Mouse (Mus musculus): Measurements from ENCODE around the gene Shcbp1. TPM values are rescaled to one million over a fixed set of nuclear protein-coding genes. Genes with fewer than 3 reads are reported as not detected.

The Shcbp1 gene
- total RNA-seq (2021) (under 1 TPM; 0.44 to 0.64 TPM), polyA plus RNA-seq (2012; rRNA removed) (0.18 and 0.47 TPM in 2 replicates)
- long read RNA-seq, partial matches to known transcripts, result 0 of 1 reads
- long read RNA-seq, other reads (novel, unspliced or antisense), result 0 of 1 reads

GRCm38 (mm10) chr8:4779254-4780055 is at the start of gene Shcbp1:
TSS of gene Shcbp1 (minus strand) at chr8:4779567.
- no peaks in the 10 kb centered on the region for H3K27me3 ChIP-seq (ENCODE audit: control insufficient read depth, insufficient read depth, low read length)
- H3K4me1 ChIP-seq (ENCODE audit: control insufficient read depth, insufficient read depth, low read length), result no peaks in the 10 kb centered on the region
- H3K79me2 ChIP-seq (replicated peaks; ENCODE audit: control insufficient read depth, insufficient read depth, low read length), result 0 out of 2 replicates have a peak, but pooled peaks cover 2% of the 10 kb centered on the region
- H3K27ac ChIP-seq, result no peak within 1 kb of the TSS
- peak; percentile 88 to 89 for DNase-seq
- peak within 1 kb of the TSS; percentile 66 for H3K4me3 ChIP-seq
- H3K9ac ChIP-seq (ENCODE audit: low read depth, low read length), result peak within 1 kb of the TSS; percentile 55
- no peaks in the 10 kb centered on the region for H3K36me3 ChIP-seq (ENCODE audit: control insufficient read depth, insufficient read depth, low read length)
- 4% methylated on average over 29 of the region's 29 CpGs for WGBS
- TF ChIP-seq POLR2A (IDR thresholded peaks at IDR 0.05; ENCODE audit: insufficient read depth, low read depth, low read length) (no peak), CTCF (IDR thresholded peaks at IDR 0.05) (peak; percentile 87), EP300 (IDR thresholded peaks at IDR 0.05; ENCODE audit: insufficient read depth, low read depth, low read length) (0 out of 2 replicates have a peak, but pooled peaks have one; percentile 65)
- intact Hi-C loops (cut with DNase I), result loop anchor here (2.0 to 5.0 kb wide), 2 partner anchors 103 to 167 kb away; partner anchors contain the start of gene Zfp958

DNA sequence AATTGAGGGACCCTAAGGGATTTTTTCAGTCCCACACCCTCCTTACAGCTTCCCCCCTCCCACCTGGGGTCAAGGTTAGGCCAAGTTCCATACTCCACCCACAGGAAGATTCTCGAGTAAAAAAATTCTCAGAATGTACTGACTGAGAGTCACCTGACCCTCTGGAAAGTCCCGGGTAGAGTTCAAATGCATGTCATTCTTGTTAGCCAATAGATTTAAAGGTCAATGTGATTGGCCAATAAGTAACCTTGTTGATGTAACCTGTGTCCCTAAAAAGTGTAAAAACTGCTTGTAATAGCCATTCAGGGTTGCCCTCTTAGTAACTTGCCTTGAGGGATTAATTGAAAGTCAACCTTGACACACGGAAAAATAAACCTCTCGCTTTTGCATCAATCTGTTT is 29.5 kb upstream of the Shcbp1 start:
- H3K36me3 ChIP-seq (ENCODE audit: control insufficient read depth, insufficient read depth, low read length), result no peaks in the 10 kb centered on the region
- 77% methylated on average over 4 of the region's 4 CpGs for WGBS
- H3K27me3 ChIP-seq (ENCODE audit: control insufficient read depth, insufficient read depth, low read length), result no peaks in the 10 kb centered on the region
- no peaks in the 10 kb centered on the region for H3K79me2 ChIP-seq (replicated peaks; ENCODE audit: control insufficient read depth, insufficient read depth, low read length)
- no peaks in the 10 kb centered on the region for H3K4me1 ChIP-seq (ENCODE audit: control insufficient read depth, insufficient read depth, low read length)
- H3K4me3 ChIP-seq, result no peak overlapping the region
- intact Hi-C loops (cut with DNase I), result no loop called here
- no peak for TF ChIP-seq CTCF (IDR thresholded peaks at IDR 0.05)
- TF ChIP-seq EP300 (IDR thresholded peaks at IDR 0.05; ENCODE audit: insufficient read depth, low read depth, low read length), result no peak
- no peak for TF ChIP-seq POLR2A (IDR thresholded peaks at IDR 0.05; ENCODE audit: insufficient read depth, low read depth, low read length)
- DNase-seq, result no peak
- H3K9ac ChIP-seq (ENCODE audit: low read depth, low read length), result no peak overlapping the region
- H3K27ac ChIP-seq, result no peak overlapping the region

GRCm38 (mm10) chr8:4800524-4801122 is 21.3 kb upstream of the Shcbp1 start:
- Histone ChIP-seq H3K79me2 (replicated peaks; ENCODE audit: control insufficient read depth, insufficient read depth, low read length) (no peaks in the 10 kb centered on the region), H3K27me3 (ENCODE audit: control insufficient read depth, insufficient read depth, low read length) (no peaks in the 10 kb centered on the region), H3K4me1 (ENCODE audit: control insufficient read depth, insufficient read depth, low read length) (no peaks in the 10 kb centered on the region), H3K4me3 (no peak overlapping the region), H3K9ac (ENCODE audit: low read depth, low read length) (no peak overlapping the region), H3K27ac (no peak overlapping the region), H3K36me3 (ENCODE audit: control insufficient read depth, insufficient read depth, low read length) (no peaks in the 10 kb centered on the region)
- peak in 1 of 2 experiments; percentile 22 for DNase-seq
- TF ChIP-seq POLR2A (IDR thresholded peaks at IDR 0.05; ENCODE audit: insufficient read depth, low read depth, low read length), result no peak
- peak; percentile 48 for TF ChIP-seq CTCF (IDR thresholded peaks at IDR 0.05)
- no peak for TF ChIP-seq EP300 (IDR thresholded peaks at IDR 0.05; ENCODE audit: insufficient read depth, low read depth, low read length)
- WGBS, result 57% methylated on average over 19 of the region's 19 CpGs
- intact Hi-C loops (cut with DNase I), result no loop called here

DNA sequence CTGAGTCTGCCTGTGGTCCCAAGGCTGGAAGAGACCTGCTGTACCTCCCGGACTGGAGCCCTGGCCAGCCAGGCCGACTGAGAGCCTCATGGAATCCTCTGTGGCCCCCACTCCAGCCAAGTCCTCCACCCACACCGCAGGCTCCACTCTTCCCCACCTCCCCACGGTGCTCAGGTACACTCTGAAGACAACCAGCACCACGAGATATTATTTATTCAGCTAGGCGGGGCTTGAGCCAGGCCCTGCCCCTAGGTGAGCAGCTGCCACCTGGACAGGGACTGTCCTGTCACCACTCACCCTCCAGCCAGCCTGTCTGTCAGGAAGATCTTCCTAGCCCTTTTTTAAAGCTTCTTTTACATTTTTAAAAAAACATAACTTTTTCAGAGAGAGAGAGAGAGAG is 1.1 kb downstream of the Shcbp1 start:
- no peak overlapping the region for H3K4me3 ChIP-seq
- intact Hi-C loops (cut with DNase I), result loop anchor here (2.0 to 5.0 kb wide), 2 partner anchors 101 to 166 kb away; partner anchors contain the start of gene Zfp958
- H3K27ac ChIP-seq, result no peak overlapping the region
- no peaks in the 10 kb centered on the region for H3K4me1 ChIP-seq (ENCODE audit: control insufficient read depth, insufficient read depth, low read length)
- DNase-seq, result no peak
- 63% methylated on average over 6 of the region's 6 CpGs for WGBS
- TF ChIP-seq EP300 (IDR thresholded peaks at IDR 0.05; ENCODE audit: insufficient read depth, low read depth, low read length) (no peak), POLR2A (IDR thresholded peaks at IDR 0.05; ENCODE audit: insufficient read depth, low read depth, low read length) (no peak), CTCF (IDR thresholded peaks at IDR 0.05) (no peak)
- 0 out of 2 replicates have a peak, but pooled peaks cover 2% of the 10 kb centered on the region for H3K79me2 ChIP-seq (replicated peaks; ENCODE audit: control insufficient read depth, insufficient read depth, low read length)
- H3K27me3 ChIP-seq (ENCODE audit: control insufficient read depth, insufficient read depth, low read length), result no peaks in the 10 kb centered on the region
- no peaks in the 10 kb centered on the region for H3K36me3 ChIP-seq (ENCODE audit: control insufficient read depth, insufficient read depth, low read length)
- H3K9ac ChIP-seq (ENCODE audit: low read depth, low read length), result no peak overlapping the region

DNA sequence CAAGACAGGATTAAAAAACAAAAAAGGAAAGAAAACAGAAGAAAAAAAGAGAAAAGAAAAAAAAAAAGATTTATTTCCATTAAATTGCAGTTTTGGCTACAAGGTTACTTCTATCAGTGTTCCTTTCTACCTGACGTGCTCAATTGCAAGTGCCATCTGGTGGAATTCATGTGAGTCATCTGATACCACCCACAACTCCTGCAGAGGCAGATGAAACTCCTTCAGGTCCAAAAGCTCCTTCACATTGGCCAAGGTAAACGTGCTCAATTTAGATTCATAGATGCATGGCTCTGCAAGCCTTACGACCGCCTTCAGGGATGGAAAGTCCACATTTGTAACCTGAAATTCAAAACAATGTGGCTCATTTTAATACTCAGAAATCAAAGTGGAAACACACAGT is 14.6 kb downstream of the Shcbp1 start:
- H3K4me1 ChIP-seq (ENCODE audit: control insufficient read depth, insufficient read depth, low read length), result no peaks in the 10 kb centered on the region
- intact Hi-C loops (cut with DNase I), result no loop called here
- H3K27ac ChIP-seq, result no peak overlapping the region
- 87% methylated on average over 4 of the region's 4 CpGs for WGBS
- no peaks in the 10 kb centered on the region for H3K79me2 ChIP-seq (replicated peaks; ENCODE audit: control insufficient read depth, insufficient read depth, low read length)
- TF ChIP-seq CTCF (IDR thresholded peaks at IDR 0.05), result no peak
- no peak for TF ChIP-seq POLR2A (IDR thresholded peaks at IDR 0.05; ENCODE audit: insufficient read depth, low read depth, low read length)
- TF ChIP-seq EP300 (IDR thresholded peaks at IDR 0.05; ENCODE audit: insufficient read depth, low read depth, low read length), result no peak
- no peaks in the 10 kb centered on the region for H3K36me3 ChIP-seq (ENCODE audit: control insufficient read depth, insufficient read depth, low read length)
- H3K4me3 ChIP-seq, result no peak overlapping the region
- DNase-seq, result no peak
- no peak overlapping the region for H3K9ac ChIP-seq (ENCODE audit: low read depth, low read length)
- H3K27me3 ChIP-seq (ENCODE audit: control insufficient read depth, insufficient read depth, low read length), result no peaks in the 10 kb centered on the region
